Mouse (Mus musculus) adrenal gland, adult (tissue): Measurements from ENCODE around the gene Pik3cd.
"Not testable (repeated sequence)": the region's sequence is repeated elsewhere in the genome, so short reads cannot be mapped to it uniquely, and the experiment has no call there.

Source experiments
- DNase-seq, 2 experiments: peaks; one replicate each; pipeline ENCODE4 v3.0.0; 2022 to 2023; ENCODE audit warnings: low spot score in 1 of 2; ENCODE audit not compliant: inconsistent age in 2 of 2

Gene Pik3cd

GRCm38 (mm10) chr4:149657858-149658416 is 44.4 kb downstream of the Pik3cd start:
- DNase-seq, result no peak

- DNase-seq, result peak; percentile 31 to 73
Observed at GRCm38 (mm10) chr4:149654232-149654631, 48.1 kb downstream of the Pik3cd start.

GRCm38 (mm10) chr4:149650493-149651193 is 51.7 kb downstream of the Pik3cd start:
- DNase-seq, result peak; percentile 72 to 92

DNA sequence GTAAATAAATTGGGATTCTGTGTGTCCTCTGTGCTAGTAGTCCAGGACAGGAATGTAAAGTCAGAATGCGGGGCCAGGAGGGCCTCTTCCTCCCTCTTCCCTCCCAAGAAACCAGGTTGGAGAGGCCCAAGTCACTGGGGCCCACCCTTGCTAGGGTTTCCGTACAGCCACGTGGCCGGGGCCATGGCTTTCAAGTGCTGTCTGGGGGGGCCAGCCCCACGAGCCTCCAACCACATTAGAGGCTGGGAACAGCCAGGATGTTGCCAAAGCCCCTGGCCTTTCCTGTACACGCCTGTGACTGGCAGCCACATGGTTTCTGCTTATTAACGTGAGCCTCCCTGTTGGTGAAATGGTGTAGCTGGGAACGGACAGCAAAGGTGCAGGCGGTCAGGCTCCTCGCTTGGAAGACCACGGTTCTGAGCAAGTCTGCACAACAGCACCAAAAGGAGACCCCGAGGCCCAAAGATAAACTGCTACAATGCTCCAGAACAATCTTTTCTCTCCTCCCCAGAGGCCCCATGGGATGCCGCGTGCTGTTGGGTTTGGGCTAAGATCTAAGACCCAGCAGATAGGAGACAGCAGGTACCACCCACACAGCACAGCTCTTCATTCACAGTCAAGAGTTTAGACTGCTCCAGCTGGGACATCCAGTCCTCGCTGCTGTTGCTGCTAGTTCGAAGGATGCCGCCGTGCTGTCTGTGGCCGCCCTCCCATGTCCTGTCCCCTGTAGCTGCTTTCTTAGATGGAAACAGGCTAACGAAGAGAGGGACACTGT is 54.2 kb downstream of the Pik3cd start:
- DNase-seq, result no peak

GRCm38 (mm10) chr4:149645761-149646160 is 56.6 kb downstream of the Pik3cd start:
- DNase-seq, result no peak

DNA sequence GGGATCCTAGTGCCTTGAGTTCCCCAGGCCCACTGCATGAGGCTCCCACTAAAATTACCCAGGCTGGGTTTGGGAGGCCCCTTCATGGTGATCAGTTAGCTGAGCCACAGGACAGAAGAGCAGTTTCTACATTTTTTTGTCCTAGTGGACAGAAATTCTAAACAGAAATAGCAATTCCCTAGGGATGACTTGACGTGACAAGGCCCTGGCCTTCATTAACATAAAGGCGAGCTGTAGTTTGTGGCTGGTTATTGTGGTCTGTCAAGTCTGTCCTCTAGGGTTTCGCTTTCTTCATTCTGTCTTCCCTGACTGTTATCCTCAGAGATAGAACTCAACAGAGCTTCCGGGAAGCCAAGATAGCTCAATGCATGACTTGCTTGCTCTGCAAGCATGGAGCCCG is 60.4 kb downstream of the Pik3cd start:
- DNase-seq, result no peak

- no peak for DNase-seq
Observed at GRCm38 (mm10) chr4:149641400-149641799, 61.0 kb downstream of the Pik3cd start.

GRCm38 (mm10) chr4:149640831-149641230 is 61.5 kb downstream of the Pik3cd start:
- no peak for DNase-seq

GRCm38 (mm10) chr4:149637942-149638341 is 64.4 kb downstream of the Pik3cd start:
- no peak for DNase-seq

DNA sequence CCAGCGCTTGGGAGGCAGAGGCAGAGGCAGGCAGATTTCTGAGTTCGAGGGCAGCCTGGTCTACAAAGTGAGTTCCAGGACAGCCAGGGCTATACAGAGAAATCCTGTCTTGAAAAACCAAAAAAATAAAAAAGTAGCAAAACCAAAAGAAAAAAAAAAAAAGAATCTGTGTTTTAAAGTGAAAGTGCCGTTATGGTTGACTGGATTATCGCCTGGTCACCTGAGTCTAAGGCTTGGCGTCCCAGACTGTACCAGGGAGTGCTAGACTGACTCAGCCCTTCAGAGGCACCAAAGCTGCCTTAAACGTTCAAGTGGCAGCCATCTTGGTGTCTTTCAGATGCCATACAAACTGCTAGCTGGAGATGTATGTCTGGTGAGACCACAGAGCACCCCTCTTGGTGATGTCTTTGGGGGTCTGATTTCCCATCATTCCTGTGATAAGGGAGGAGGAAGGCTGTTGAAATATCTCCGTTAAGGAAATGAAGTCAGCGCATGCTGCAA is 66.4 kb downstream of the Pik3cd start:
- no peak for DNase-seq

- no peak for DNase-seq
Observed at GRCm38 (mm10) chr4:149634966-149635365, 67.4 kb downstream of the Pik3cd start.

- no peak for DNase-seq
Observed at GRCm38 (mm10) chr4:149634157-149634556, 68.2 kb downstream of the Pik3cd start.

GRCm38 (mm10) chr4:149632670-149633307 is 69.6 kb downstream of the Pik3cd start:
- peak; percentile 81 to 82 for DNase-seq

GRCm38 (mm10) chr4:149628810-149629209 is 73.6 kb downstream of the Pik3cd start:
- no peak for DNase-seq

DNA sequence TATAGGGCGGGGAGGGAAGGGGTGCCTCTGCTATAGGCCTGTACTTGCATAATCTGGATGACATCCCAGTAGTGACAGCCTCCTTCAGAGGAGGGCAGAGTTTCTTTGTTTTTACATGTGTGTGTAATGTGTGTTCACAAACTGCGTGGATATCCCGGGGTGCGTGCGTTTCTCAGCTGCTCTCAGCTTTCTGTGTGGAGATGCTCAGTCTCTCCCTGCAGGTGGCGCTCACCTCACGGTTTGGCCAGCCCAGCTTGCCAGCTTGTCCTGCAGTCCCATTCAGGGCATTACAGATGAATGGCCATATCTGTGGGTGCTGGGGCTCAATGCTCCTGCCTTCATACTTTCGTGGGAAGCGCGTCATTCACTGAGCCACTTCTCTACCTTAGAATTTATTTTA is 74.0 kb downstream of the Pik3cd start:
- DNase-seq, result peak; percentile 25 to 60

- DNase-seq, result no peak
Observed at GRCm38 (mm10) chr4:149626809-149627208, 75.6 kb downstream of the Pik3cd start.

DNA sequence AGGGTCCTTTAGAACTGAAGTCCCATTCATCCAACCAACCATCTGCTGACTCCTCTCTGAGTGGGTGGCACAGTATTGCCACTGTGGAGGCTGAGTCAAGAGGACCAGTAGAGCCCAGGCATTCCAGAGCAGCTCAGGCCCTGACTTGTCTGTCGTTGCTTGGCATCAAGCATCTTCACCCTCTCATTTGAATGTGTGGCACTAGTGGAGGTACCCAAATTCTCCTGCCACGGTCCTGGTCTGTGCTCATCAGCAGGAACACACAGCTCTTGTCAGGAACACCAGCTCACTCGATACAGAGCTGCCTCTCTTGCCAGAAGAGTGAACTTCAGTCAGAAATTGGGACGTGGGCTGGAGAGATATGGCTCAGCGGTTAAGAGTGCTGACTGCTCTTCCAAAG is 78.7 kb downstream of the Pik3cd start:
- DNase-seq, result no peak

- no peak for DNase-seq
Observed at GRCm38 (mm10) chr4:149621286-149621685, 81.1 kb downstream of the Pik3cd start.

DNA sequence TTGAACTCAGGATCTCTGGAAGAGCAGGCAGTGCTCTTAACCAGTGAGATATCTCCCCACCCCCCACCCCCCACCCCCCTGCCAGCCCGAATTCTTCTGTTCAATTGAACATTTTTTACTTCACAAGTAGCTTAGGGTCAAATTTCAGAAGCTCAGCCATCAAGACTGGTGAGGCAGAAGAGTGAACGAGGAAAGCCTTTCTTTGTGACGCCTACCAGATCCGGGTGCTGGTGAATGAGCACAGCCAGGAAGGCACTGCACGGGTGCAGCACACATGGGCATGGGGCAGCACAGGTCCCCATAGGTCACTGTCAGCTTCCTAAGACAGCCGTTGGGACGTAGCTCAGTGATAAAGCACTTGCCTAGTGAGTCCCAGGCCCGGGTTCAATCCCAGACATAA is 82.4 kb downstream of the Pik3cd start:
- no peak for DNase-seq

- DNase-seq, result not testable (repeated sequence)
Observed at GRCm38 (mm10) chr4:149616999-149617398, 85.4 kb downstream of the Pik3cd start.

GRCm38 (mm10) chr4:149614869-149615268 is 87.5 kb downstream of the Pik3cd start:
- no peak for DNase-seq
